Mouse (Mus musculus) embryonic facial prominence, embryonic 10.5 days (tissue): ENCODE results near the gene Idh3g. TPM values are rescaled to one million over a fixed set of nuclear protein-coding genes. Genes with fewer than 3 reads are reported as not detected.

Experiments used
- DNase-seq: peaks from one replicate; pipeline ENCODE4 v3.0.0-alpha.2; 2017; ENCODE audit warnings: low spot score
- H3K27ac ChIP-seq: fragments of 300-500 bp; sonication (generic); replicated peaks from 2 replicates; pipeline ENCODE4 v1.5.1; 2016; ENCODE audit warnings: mild to moderate bottlenecking
- H3K27me3 ChIP-seq: fragments of 300-500 bp; sonication (generic); replicated peaks from 2 replicates; pipeline ENCODE4 v1.6.1; 2016; ENCODE audit warnings: low read depth, mild to moderate bottlenecking; ENCODE audit not compliant: poor library complexity, severe bottlenecking
- H3K36me3 ChIP-seq: fragments of 300-500 bp; sonication (generic); replicated peaks from 2 replicates; pipeline ENCODE4 v1.6.1; 2016; ENCODE audit warnings: mild to moderate bottlenecking, moderate library complexity
- H3K4me1 ChIP-seq: fragments of 300-500 bp; sonication (generic); 2 replicates; pipeline ENCODE4 v1.6.1; 2016
- H3K4me3 ChIP-seq: fragments of 300-500 bp; sonication (generic); 2 replicates; pipeline ENCODE4 v1.5.1; 2016; ENCODE audit warnings: mild to moderate bottlenecking, moderate library complexity
- H3K9me3 ChIP-seq: fragments of 300-500 bp; sonication (generic); 2 replicates; pipeline ENCODE4 v1.6.1; 2016; ENCODE audit warnings: mild to moderate bottlenecking
- WGBS: fragments of 180-500 bp; shearing (Covaris S2); methylation state at CpG from one replicate; pipeline ENCODE4 v1.1.7; 2016; 5-methylcytosine and 5-hydroxymethylcytosine counted together
- polyA plus RNA-seq: library from polyadenylated mRNA; unstranded; fragments of >200 nt; fragmentation: Nextera tagmentation; extraction: Ambion mirVana; gene quantifications from 2 replicates; pipeline ENCODE4 v1.2.1, GENCODE M21; 2016

The Idh3g gene
- polyA plus RNA-seq = 175 and 176 TPM in 2 replicates

DNA sequence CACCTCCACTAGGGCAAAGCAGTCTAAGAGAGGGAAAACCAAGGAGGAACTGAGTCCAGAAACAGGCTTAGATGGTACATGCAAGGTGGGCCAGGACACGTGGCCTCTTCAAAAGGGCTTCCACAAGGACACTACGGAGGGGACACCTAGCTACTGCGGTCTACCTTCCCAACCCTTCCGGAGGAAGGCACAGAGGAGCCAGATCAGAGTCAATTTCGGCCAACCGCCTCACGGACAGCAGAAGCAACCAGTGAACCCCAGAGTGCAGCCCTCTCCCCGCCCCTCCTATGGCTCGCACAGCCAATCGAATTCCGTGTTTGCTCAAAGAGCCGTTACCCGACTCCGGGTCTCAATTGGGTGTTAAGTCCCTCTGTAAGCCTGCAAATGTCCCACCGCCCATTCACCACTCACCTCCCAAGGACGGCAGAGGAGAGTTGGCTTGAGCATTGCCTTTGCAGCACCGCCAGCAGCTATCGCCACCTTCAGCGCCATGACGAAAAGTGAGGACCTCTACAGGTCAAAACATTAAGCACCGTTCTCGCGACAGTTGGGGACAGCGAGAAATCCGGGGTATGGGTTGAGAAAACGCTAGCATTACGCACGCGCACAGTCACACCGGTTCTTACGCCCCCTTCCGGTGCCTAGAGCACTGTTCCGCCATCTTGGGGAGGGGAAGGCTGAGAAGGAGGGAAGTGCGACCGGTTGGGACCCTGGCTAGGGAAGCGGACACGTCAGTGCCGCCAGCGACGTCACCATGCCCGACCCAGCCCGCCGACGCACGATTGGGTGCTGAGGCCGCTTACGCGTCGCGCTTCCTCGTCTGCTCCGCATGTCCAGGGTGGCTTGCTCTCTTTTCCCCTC, at the start of gene Idh3g, which contains the start of gene Ssr4:
Gene Idh3g (minus strand): TSS at position 534 of the 861 bp plus-strand sequence.
Gene Ssr4 (plus strand): TSS at position 665 of the 861 bp plus-strand sequence.
- Histone ChIP-seq H3K4me1 (peaks cover 14% of the 10 kb centered on the region), H3K27ac (peak within 1 kb of the TSS; percentile 89), H3K27me3 (peaks cover 33% of the 10 kb centered on the region), H3K36me3 (peaks cover 37% of the 10 kb centered on the region), H3K4me3 (peak within 1 kb of the TSS; percentile 69), H3K9me3 (no peaks in the 10 kb centered on the region)
- DNase-seq = peak; percentile 93
- 15% methylated on average over 52 of the region's 52 CpGs for WGBS

DNA sequence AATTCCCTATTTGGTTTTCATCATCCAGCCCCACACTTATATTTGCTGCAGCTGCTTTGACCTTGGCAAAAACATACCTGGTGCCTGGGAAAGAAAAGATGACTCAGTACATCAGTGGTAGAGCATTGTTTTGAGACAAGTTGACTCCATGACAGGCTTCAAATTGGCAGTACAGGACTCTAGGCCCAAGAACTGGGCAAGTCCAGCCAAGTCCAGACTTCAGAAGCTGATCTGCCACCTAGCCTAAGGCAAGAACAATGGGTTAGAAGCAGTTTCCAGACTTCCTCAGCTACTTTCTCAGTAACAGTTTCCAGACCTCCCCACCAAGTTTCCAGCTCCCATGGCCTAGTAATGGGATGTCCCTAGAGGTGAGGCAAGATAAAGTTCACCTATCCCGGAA, 49.0 kb upstream of the Idh3g start:
- WGBS = 97% methylated on average over 1 of the region's 1 CpGs
- Histone ChIP-seq H3K36me3 (no peaks in the 10 kb centered on the region), H3K27me3 (no peaks in the 10 kb centered on the region), H3K4me1 (no peaks in the 10 kb centered on the region), H3K9me3 (no peaks in the 10 kb centered on the region), H3K27ac (no peak overlapping the region), H3K4me3 (no peak overlapping the region)
- DNase-seq = no peak

DNA sequence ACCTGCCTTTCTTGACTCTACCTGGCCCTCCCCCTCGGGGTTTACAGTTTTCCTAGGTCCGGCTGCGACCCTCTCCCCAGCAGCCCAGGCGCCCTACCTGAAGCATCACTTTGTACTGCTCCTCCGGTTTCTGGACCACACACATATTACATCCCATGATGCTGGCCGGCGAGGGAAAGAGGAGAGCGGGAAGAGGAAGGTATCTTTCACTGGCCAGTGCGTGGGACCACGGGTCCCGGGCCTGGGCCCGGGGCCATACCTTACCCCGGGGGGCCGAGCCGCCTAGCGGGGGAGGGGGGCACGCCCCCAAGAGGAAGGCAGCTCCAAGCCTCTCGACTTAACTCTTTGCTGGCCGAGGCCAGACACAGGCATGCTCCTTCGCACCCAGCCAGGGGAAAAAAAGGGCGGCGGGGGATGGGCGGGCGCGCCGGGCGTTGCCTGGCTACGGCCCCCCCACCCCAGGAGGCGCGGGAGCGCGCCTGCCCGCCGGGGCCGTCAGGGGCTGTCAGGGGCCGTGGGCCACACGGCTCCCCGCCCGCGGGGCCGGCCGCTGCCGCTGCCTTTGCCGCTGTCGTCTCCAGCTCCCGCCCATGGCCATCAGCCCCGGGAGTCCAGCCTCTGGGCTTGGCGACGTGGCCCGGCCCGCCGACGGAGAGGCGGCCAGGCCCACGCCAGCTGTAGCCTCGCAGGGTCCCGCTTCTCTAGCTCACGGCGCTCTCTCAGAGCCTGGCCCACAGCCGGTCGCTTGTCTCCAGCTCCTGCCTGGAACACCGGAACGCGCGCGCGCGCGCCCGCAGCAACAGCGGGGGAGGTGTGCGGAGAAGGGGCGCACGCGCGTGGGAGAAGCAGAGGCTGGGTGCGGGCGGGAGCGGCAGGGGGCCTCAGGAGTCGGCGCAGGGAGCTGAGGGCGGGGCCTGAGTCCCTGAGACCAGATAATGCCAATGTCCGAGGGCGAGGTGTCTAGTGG, 37.8 kb upstream of the Idh3g start, which contains the start of gene Pdzd4:
Gene Pdzd4 (minus strand): TSS at position 785 of the 967 bp plus-strand sequence.
- Histone ChIP-seq H3K4me1 (peaks cover 17% of the 10 kb centered on the region), H3K4me3 (peak within 1 kb of the TSS; percentile 70), H3K36me3 (no peaks in the 10 kb centered on the region), H3K27ac (peak within 1 kb of the TSS; percentile 84), H3K27me3 (peaks cover 46% of the 10 kb centered on the region), H3K9me3 (no peaks in the 10 kb centered on the region)
- peak; percentile 75 for DNase-seq
- 15% methylated on average over 84 of the region's 84 CpGs for WGBS

DNA sequence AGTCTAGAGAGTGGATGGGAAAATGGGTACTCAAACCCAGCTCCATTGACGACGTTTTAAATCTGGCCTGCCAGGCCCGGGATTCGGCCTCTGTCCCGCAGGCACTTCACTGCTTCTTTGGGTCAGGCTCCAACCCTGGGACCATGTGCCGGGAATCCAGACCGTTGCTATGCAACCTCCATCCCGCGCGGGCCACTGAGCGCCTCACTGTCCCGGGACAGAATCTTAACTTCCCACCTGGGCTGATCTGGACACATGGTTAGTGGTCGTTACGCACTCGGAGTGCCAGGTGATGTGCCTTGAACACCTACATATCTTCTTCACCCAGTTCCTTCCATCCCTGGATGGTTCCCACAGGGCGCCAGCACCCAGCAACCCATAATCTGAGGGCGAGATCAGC, 37.0 kb upstream of the Idh3g start:
- H3K4me1 ChIP-seq = peaks cover 17% of the 10 kb centered on the region
- H3K27me3 ChIP-seq = peaks cover 46% of the 10 kb centered on the region
- peak; percentile 36 for DNase-seq
- WGBS = 22% methylated on average over 17 of the region's 17 CpGs
- H3K27ac ChIP-seq = peak overlapping the region; percentile 84
- no peaks in the 10 kb centered on the region for H3K36me3 ChIP-seq
- no peaks in the 10 kb centered on the region for H3K9me3 ChIP-seq
- H3K4me3 ChIP-seq = peak overlapping the region; percentile 70

DNA sequence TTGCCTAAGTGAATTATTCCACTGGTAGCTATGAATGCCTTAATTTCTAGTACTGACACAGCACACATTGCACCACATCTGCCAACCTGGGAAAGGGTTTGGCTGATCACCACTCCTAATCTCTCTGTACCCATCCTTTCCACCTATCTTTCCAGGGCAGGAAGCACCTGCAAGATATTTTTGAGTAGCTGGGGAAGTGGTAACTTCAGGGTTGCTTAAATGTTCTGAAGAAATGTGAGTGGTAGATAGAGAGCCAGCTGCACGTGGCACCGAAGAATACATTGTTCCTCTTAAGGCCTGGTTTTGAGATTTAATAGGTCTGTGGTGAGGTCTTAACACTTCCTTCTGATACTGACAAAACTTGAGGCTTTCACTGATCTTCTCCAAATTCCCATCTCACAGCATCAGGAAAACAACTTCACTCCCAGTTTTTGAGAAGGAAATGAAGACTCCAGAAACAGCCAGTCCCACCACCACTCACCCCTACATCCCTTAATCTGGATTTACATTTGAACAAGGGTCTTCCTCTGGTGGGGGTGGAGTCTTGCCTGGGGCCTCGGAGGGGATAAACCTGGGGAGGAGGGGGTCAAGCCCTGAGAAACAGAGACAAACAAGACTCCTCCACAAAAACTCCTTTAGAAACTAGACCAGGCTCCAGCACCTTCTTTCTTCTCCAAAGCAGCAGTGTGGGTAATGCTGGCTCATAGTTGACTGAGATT, 30.1 kb upstream of the Idh3g start:
- H3K27me3 ChIP-seq = peaks cover 20% of the 10 kb centered on the region
- DNase-seq = no peak
- 0 out of 2 replicates have a peak, but pooled peaks cover 2% of the 10 kb centered on the region for H3K4me1 ChIP-seq
- no peaks in the 10 kb centered on the region for H3K36me3 ChIP-seq
- 53% methylated on average over 3 of the region's 3 CpGs for WGBS
- H3K27ac ChIP-seq = no peak overlapping the region
- no peaks in the 10 kb centered on the region for H3K9me3 ChIP-seq
- no peak overlapping the region for H3K4me3 ChIP-seq

DNA sequence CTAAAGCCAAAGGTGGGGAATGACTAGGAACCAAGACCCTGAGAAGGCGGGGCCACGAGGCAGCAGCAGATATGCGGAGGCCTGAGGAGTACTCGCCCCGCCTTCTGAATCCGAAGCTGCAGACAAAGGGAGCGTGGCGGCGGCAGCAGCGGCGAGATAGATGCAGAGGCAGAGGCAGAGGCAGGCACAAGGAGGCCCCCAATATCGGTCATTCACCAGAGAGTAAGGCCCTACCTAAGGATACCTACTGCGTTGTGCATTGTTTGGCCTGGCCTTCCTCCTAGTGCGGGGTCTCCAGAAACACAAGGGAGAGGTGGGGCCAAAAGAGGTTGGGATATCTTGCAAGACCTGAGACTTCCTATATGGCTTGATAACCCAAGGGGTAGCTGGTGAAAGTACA, 28.4 kb upstream of the Idh3g start:
- H3K4me1 ChIP-seq = 0 out of 2 replicates have a peak, but pooled peaks cover 2% of the 10 kb centered on the region
- H3K4me3 ChIP-seq = peak overlapping the region; percentile 53
- peaks cover 18% of the 10 kb centered on the region for H3K27me3 ChIP-seq
- no peaks in the 10 kb centered on the region for H3K36me3 ChIP-seq
- 12% methylated on average over 14 of the region's 14 CpGs for WGBS
- no peaks in the 10 kb centered on the region for H3K9me3 ChIP-seq
- DNase-seq = peak; percentile 66
- H3K27ac ChIP-seq = peak overlapping the region; percentile 82

DNA sequence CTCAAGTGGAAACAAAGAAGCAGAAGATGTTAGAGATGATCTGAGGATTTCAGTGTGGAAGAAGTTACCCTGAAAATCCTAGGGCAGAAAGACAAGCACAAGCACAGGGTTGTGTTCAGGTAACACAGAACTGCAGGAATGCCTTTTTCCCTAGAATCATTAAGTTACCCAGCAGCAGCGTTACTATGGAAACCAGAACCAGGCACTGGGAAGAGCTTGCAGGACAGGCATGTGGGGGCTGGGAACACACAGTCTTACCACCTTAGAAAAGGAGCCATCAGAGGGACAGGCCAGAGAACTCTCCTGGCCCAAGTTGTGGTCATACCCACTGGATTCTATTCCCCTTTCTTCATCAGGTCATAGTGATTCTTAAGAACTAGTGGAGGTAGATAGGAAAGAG, 19.1 kb upstream of the Idh3g start:
- Histone ChIP-seq H3K36me3 (no peaks in the 10 kb centered on the region), H3K4me1 (peaks cover 7% of the 10 kb centered on the region; the same call in 1 of the 2 replicates), H3K4me3 (no peak overlapping the region), H3K27ac (no peak overlapping the region), H3K27me3 (0 out of 2 replicates have a peak, but pooled peaks cover 3% of the 10 kb centered on the region), H3K9me3 (no peaks in the 10 kb centered on the region)
- WGBS = 56% methylated on average over 1 of the region's 1 CpGs
- no peak for DNase-seq

DNA sequence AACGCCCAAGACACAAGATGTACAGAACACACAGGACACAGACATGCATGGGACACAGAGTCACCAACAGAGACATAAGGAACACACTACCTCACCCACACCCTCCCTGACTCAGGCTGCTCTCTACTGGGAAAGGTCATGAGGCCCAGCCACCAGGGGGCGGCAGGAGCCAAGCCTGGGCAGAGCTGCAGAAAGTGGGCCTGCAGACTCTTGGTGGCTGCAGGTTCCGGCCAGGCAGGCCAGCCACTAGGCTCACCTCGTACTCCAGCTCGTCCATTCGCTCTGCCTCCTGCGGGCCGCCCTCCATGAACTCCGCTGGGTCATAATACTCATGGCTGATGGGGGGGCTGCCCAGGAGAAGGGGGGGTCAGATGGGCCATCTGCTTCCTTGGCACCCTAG, 11.8 kb upstream of the Idh3g start:
- peak; percentile 77 for DNase-seq
- 40% methylated on average over 9 of the region's 9 CpGs for WGBS
- Histone ChIP-seq H3K27me3 (peaks cover 22% of the 10 kb centered on the region), H3K9me3 (no peaks in the 10 kb centered on the region), H3K27ac (0 out of 2 replicates have a peak overlapping the region, but pooled peaks have one; percentile 19), H3K36me3 (peaks cover 18% of the 10 kb centered on the region), H3K4me1 (no peaks in the 10 kb centered on the region), H3K4me3 (no peak overlapping the region)

DNA sequence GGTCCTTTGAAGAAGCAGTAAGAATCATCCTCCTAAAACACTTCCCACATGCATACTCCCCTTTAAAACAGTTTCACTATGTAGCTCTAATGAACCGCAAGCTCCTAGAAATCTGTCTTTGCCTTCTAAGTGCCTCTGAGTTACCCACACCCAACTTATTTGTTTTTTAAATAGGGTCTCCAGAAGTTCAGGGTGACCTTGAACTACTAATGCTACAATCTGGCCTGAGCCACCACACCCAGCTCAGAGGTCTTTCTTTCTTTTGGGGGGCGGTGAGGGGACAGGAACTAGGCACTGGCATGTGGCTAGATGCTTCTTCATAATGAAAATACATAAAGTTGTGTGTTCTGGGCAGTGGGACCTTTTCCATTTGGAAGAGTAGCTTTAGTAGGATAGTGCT, 10.8 kb upstream of the Idh3g start:
- Histone ChIP-seq H3K9me3 (no peaks in the 10 kb centered on the region), H3K4me1 (no peaks in the 10 kb centered on the region), H3K4me3 (no peak overlapping the region), H3K27ac (no peak overlapping the region), H3K36me3 (peaks cover 18% of the 10 kb centered on the region), H3K27me3 (peaks cover 22% of the 10 kb centered on the region)
- DNase-seq = no peak
- WGBS = 96% methylated on average over 2 of the region's 2 CpGs

DNA sequence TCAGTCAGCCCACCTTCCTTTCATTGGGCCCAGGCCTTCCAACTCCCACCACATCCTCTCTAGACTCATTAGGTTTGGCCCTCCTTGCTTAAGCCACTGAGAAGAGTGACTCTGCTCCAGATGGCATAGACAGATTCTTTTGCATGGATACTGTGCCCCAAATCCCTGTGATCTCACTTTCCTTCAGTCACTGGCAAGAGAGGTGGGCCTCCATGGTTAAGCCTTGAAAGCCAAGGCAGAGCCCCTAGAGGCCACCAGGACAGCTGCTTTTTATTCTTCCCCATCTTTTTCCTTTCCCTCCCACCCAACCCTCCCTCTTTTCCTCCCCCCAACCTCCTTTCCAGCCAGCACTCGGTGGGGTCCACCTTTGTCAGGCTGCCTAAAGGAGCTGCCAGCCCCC, 6.8 kb upstream of the Idh3g start:
- Histone ChIP-seq H3K4me1 (peaks cover 1% of the 10 kb centered on the region; the same call in 1 of the 2 replicates), H3K27ac (no peak overlapping the region), H3K4me3 (no peak overlapping the region), H3K27me3 (peaks cover 20% of the 10 kb centered on the region), H3K9me3 (no peaks in the 10 kb centered on the region), H3K36me3 (peaks cover 48% of the 10 kb centered on the region)
- WGBS = 40% methylated on average over 1 of the region's 1 CpGs
- DNase-seq = no peak

DNA sequence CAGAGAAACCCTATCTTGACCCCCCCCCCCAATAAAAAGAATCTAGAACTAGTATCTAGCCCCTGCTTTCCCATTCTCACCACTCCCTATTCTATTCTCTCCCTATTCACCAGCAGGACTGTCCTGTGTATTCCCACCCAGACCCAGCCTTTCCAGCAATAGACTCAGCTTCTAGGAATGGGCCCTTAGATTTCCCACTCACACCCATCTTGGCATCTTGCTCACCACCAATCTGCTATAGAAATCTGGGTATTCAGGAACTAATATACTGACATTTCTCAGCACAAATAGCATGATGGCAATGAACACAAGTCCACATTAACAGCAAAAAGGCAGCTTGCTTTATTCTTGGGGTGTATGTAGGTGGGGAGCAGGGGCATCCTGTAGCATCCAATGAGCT, 6.3 kb upstream of the Idh3g start:
- Histone ChIP-seq H3K27ac (no peak overlapping the region), H3K4me3 (no peak overlapping the region), H3K36me3 (peaks cover 48% of the 10 kb centered on the region), H3K4me1 (peaks cover 6% of the 10 kb centered on the region; the same call in 1 of the 2 replicates), H3K27me3 (peaks cover 23% of the 10 kb centered on the region), H3K9me3 (no peaks in the 10 kb centered on the region)
- DNase-seq = no peak

DNA sequence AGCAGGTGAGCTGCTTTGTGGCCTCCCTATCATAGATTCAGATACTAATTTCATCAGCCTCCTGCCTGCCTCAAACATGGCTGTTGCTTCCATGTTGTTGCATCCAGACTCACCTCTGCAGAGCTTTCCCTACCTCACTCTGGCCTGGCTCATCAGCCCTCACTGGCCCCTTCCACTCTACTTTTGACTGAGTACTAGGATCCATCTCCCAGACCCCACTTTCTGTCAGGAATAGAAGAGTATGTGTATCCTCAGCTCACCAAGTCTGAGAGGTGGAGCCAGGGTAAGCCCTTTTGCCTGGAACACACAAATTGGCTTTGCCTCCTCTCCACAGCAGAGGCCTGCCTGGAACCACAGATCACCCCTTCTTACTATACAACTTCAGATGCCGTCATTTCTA, 1.8 kb upstream of the Idh3g start:
- Histone ChIP-seq H3K36me3 (peaks cover 30% of the 10 kb centered on the region), H3K27ac (no peak overlapping the region), H3K9me3 (no peaks in the 10 kb centered on the region), H3K4me3 (peak overlapping the region; percentile 69; the same call in 1 of the 2 replicates), H3K27me3 (peaks cover 33% of the 10 kb centered on the region), H3K4me1 (peaks cover 14% of the 10 kb centered on the region)
- WGBS = 97% methylated on average over 1 of the region's 1 CpGs
- no peak for DNase-seq
